Mouse (Mus musculus) stomach, postnatal 0 days (tissue): ENCODE data around the gene Ifngr2.

Experiments
- CTCF ChIP-seq: IDR thresholded peaks from 2 replicates; pipeline ENCODE4 v1.5.1; 2016; ENCODE audit warnings: antibody characterized with exemption, low read depth, mild to moderate bottlenecking, moderate library complexity
- EP300 ChIP-seq: optimal IDR thresholded peaks from 2 replicates; pipeline ENCODE3; 2016; ENCODE audit warnings: antibody characterized with exemption

DNA sequence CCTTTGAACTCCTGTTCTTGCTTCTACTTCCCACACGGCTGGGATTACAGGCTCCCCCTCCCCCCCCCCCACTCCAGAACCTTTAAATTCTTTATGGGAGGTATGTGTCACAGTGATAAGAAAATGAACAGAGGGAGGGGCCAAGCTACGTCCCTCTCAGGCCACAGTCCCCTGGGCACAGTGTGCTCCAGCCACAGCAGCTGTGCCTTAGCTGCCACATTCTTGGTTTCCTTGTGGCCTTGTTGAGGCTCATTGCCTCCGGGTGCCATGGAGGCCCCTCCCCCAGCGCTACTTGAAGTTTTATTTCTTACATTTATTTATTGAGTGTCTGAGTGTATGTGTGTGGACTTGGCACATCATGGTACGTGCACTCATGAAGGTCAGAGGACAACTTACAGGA lies 19.4 kb upstream of the Ifngr2 start:
- TF ChIP-seq CTCF (no peak), EP300 (no peak)
